Comparison of ENCODE assay signal across 23 mouse cellular contexts in genomic region chr3:142279011-142279410, GRCm38 (mm10).
DNase-seq lines count a peak whose midpoint lies in the region; ATAC-seq lines count a peak whose summit lies in the region.
"Had no signal": no experiment of that assay in that cellular context is flagged by ENCODE, and none has a peak within 500 bp of the region (broad histone marks: within the 10 kb centered on the region; RNA-seq: fewer than 3 reads in every experiment).

No protein-coding gene starts in this region.

- peak overlapping the region; percentile 37; the same call in 1 of the 2 replicates for H3K27ac ChIP-seq in heart, embryonic 16.5 days (ENCODE audit: low read length)
- no peak overlapping the region for H3K27ac ChIP-seq in heart, embryonic 11.5 days (ENCODE audit: low read depth, low read length)
- H3K27ac ChIP-seq: embryonic facial prominence, embryonic 15.5 days; forebrain, embryonic 10.5 days; gastrocnemius, adult 2 months; heart, embryonic 13.5 days; hindbrain, embryonic 12.5 days had no signal

- DNase-seq in adrenal gland, adult (ENCODE audit: inconsistent age in 2 of 2, low spot score in 1 of 2), result peak; percentile 22 to 57
- no peak for DNase-seq in adrenal gland, postnatal 25 days
- peak; percentile 28 for DNase-seq in adipocyte (ENCODE audit: low spot score)
- DNase-seq in thymus, adult 18-20 months, result no peak
- no peak for DNase-seq in urinary bladder, postnatal 4 days (ENCODE audit: low spot score in 2 of 2)
- DNase-seq: cerebellum, postnatal 10 days; embryo, embryonic 11 days; gastrocnemius, adult 2 months; gastrocnemius, postnatal 25 days; heart, postnatal 10 days; heart, postnatal 4 days; kidney, adult 11 months had no signal

- no peaks in the 10 kb centered on the region for H3K9me3 ChIP-seq in heart, embryonic 16.5 days (replicated peaks; ENCODE audit: control insufficient read depth, low read length)
- H3K9me3 ChIP-seq in heart, embryonic 11.5 days (replicated peaks; ENCODE audit: control insufficient read depth, low read length), result no peaks in the 10 kb centered on the region
- H3K9me3 ChIP-seq: embryonic facial prominence, embryonic 15.5 days; forebrain, embryonic 10.5 days; heart, embryonic 13.5 days; hindbrain, embryonic 12.5 days had no signal

- H3K4me2 ChIP-seq in heart, embryonic 16.5 days (ENCODE audit: low read depth, low read length), result no peak overlapping the region
- H3K4me2 ChIP-seq in heart, embryonic 11.5 days, result no peak overlapping the region
- H3K4me2 ChIP-seq: embryonic facial prominence, embryonic 15.5 days; heart, embryonic 13.5 days; hindbrain, embryonic 12.5 days had no signal

- 84% methylated on average over 3 of the region's 3 CpGs for WGBS in heart, embryonic 16.5 days
- WGBS in heart, embryonic 11.5 days (ENCODE audit: insufficient replicate concordance), result 90% methylated on average over 3 of the region's 3 CpGs

- peaks cover 20% of the 10 kb centered on the region for H3K36me3 ChIP-seq in heart, embryonic 16.5 days (ENCODE audit: control insufficient read depth, insufficient read depth)
- H3K36me3 ChIP-seq in heart, embryonic 11.5 days (ENCODE audit: control insufficient read depth, insufficient read depth, low read length), result peaks cover 8% of the 10 kb centered on the region
- H3K36me3 ChIP-seq: hindbrain, embryonic 12.5 days had no signal

- no peak overlapping the region for H3K4me3 ChIP-seq in heart, embryonic 16.5 days (ENCODE audit: low read length)
- no peak overlapping the region for H3K4me3 ChIP-seq in heart, embryonic 11.5 days (ENCODE audit: low read depth, low read length)
- H3K4me3 ChIP-seq: embryonic facial prominence, embryonic 15.5 days; erythroblast, embryonic 14.5 days; forebrain, embryonic 10.5 days; gastrocnemius, adult 2 months; heart, embryonic 13.5 days; hindbrain, embryonic 12.5 days had no signal

- peaks cover 22% of the 10 kb centered on the region for H3K4me1 ChIP-seq in heart, embryonic 16.5 days (ENCODE audit: control insufficient read depth, insufficient read depth, low read length)
- H3K4me1 ChIP-seq in heart, embryonic 11.5 days (ENCODE audit: control insufficient read depth, insufficient read depth, low read length), result peaks cover 15% of the 10 kb centered on the region
- H3K4me1 ChIP-seq: embryonic facial prominence, embryonic 15.5 days; hindbrain, embryonic 12.5 days had no signal

- no peak overlapping the region for H3K9ac ChIP-seq in heart, embryonic 16.5 days (ENCODE audit: low read length)
- no peak overlapping the region for H3K9ac ChIP-seq in heart, embryonic 11.5 days (ENCODE audit: low read depth, low read length)
- H3K9ac ChIP-seq: embryonic facial prominence, embryonic 15.5 days; heart, embryonic 13.5 days; hindbrain, embryonic 12.5 days had no signal

- no peaks in the 10 kb centered on the region for H3K27me3 ChIP-seq in heart, embryonic 16.5 days (ENCODE audit: control insufficient read depth, insufficient read depth, low read length)
- H3K27me3 ChIP-seq in heart, embryonic 11.5 days (ENCODE audit: control insufficient read depth, insufficient read depth, low read length), result no peaks in the 10 kb centered on the region
- H3K27me3 ChIP-seq: embryonic facial prominence, embryonic 15.5 days; heart, embryonic 13.5 days; hindbrain, embryonic 12.5 days had no signal

- no peak for ATAC-seq in heart, embryonic 16.5 days (replicated peaks; ENCODE audit: extremely low read depth, insufficient read depth, low FRiP score)
- no peak for ATAC-seq in heart, embryonic 11.5 days (replicated peaks; ENCODE audit: insufficient number of reproducible peaks, low FRiP score, low TSS enrichment)
- ATAC-seq: activated CD4-positive, CD25-positive, alpha-beta regulatory T cell, adult 4 months; forebrain, embryonic 14.5 days; hindbrain, embryonic 16.5 days; inflammation-experienced regulatory T-cells, adult 6 months had no signal

Comparison
In these comparisons a context has a peak if more than half of its experiments do, and no peak if none do; other contexts are left out.
1. DNase-seq: peak in adrenal gland, adult (2 of 2) and adipocyte (single experiment); none in adrenal gland, postnatal 25 days (single experiment), thymus, adult 18-20 months (0 of 2) and urinary bladder, postnatal 4 days (0 of 2).